Mouse (Mus musculus): Measurements from ENCODE around the gene Furin.

- TF ChIP-seq GATA1 (IDR thresholded peaks at IDR 0.05; ENCODE audit: borderline replicate concordance, low read length), result no peak
- TF ChIP-seq FLI1 (IDR thresholded peaks at IDR 0.05; ENCODE audit: low read length), result no peak
Observed at GRCm38 (mm10) chr7:80404101-80404894, 938 bp downstream of the Furin start.

Measured in megakaryocyte, embryonic 14.5 days (primary cell).